Mouse (Mus musculus) c-Kit-negative CD71-positive TER-119-positive erythroid progenitor cells, embryonic 14.5 days (primary cell): ENCODE results near the gene Ssx2ip.

Experiments
- DNase-seq: peaks from one replicate; pipeline ENCODE4 v3.0.0-alpha.2; 2013; ENCODE audit warnings: low read depth, low spot score

Ssx2ip gene

GRCm38 (mm10) chr3:146404311-146405201 is at the start of gene Ssx2ip:
Gene Ssx2ip, plus strand, starts transcription at chr3:146404642.
- DNase-seq = peak; percentile 92

DNA sequence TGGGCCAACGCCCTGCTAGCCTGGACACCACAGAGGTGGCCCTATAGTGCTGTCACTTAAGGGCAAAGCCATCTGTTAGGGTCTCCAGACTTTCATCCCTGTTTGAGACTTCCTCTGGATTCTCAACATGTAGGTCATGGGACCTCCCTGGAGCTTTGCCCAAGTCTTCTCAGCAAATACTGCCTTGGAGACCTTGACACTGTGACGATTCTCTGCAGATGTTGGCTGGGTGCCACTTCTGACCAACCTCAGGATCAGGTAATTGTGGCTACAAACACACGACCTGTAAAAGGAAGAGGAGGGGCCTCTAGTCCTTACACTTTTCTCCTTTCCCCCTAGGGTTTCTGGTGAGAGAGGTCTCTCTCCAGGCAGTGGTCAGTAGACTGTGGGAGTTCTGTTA is 49.3 kb upstream of the Ssx2ip start:
- no peak for DNase-seq

- DNase-seq = no peak
Measured at GRCm38 (mm10) chr3:146365471-146365870, 39.0 kb upstream of the Ssx2ip start.

- DNase-seq = no peak
Measured at GRCm38 (mm10) chr3:146367058-146367457, 37.4 kb upstream of the Ssx2ip start.

DNA sequence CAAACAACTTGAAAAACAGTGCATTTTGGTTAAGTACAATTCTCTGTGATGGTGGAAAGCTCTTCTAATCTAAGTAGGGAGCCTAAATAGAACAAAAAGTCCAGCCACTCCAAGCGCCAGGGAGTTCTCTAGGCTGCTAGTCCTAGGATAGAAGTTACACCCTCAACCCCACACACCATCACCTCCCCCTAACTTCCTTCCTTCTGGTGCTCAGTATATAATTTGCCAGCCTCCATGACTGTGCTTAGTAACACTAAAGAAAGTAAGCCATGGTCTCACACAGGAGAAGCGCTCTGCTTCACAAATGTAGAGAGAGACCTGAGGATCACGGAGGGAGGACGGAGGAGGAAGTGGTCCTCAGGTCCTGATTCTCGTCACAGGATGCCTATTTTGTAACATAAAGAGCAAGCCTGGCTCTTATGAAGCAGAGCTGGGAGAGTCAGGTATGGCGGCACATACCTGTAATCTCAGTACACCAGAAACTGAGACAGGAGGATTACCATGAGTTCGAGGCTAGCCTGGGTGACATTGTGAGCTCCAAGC is 33.8 kb upstream of the Ssx2ip start:
- no peak for DNase-seq

GRCm38 (mm10) chr3:146371201-146371600 is 33.2 kb upstream of the Ssx2ip start:
- no peak for DNase-seq

GRCm38 (mm10) chr3:146374596-146375175 is 29.8 kb upstream of the Ssx2ip start:
- DNase-seq = no peak

GRCm38 (mm10) chr3:146375224-146375657 is 29.2 kb upstream of the Ssx2ip start:
- DNase-seq = no peak

DNA sequence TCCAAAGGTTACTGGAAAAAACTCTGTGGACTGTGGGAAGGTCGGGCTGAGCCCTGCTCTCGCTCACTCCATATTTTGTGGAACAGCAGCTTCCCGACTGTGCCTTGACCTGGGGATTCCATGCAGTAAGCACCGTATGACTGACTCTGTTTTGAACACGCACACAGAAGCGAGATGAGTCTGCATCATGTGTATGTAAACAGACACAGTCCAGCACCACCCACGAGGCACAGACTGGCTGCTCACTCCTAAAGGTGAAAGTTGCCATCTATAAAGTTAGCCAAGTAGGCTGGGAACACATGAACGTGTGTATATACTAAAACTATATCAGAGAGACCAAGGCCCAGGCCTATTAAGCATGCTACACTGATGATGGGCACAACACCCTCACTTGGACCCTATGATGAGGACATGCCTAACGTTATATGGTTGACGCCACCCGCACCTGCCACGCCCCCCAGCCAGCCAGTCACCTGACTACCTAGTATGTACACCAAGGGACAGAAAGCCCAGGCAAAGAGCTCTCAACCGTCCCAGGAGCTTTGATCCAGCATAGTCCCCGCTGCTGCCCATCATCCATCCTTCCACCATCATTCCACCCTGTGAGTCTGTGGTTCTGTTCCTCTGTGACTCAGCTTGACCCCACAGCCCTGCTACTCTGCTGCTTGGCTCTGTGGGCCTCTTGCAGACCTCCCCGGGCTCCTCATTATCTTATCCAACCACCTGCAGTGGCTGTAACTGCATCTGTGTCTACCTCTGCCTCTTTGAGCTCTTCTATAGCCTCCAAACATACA is 27.9 kb upstream of the Ssx2ip start:
- peak; percentile 58 for DNase-seq

DNA sequence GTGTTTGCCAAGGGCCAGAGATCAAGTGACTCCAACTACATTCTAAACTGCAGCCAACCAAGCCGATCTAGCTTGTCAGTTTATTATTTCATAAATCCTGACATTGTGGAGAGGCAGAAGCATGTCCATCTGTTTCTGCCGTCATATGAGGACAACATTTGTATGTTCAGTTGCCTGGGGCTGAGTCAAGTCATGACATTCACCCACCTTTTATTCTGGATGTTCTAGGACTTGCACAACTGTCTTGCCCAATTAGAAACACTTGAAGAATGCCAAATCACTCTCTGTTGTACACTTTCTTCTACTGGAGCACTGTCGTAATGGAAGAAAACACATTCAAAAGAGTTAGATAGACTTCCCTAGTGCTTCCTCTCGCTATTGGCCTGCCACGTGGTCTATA is 27.2 kb upstream of the Ssx2ip start:
- no peak for DNase-seq

DNA sequence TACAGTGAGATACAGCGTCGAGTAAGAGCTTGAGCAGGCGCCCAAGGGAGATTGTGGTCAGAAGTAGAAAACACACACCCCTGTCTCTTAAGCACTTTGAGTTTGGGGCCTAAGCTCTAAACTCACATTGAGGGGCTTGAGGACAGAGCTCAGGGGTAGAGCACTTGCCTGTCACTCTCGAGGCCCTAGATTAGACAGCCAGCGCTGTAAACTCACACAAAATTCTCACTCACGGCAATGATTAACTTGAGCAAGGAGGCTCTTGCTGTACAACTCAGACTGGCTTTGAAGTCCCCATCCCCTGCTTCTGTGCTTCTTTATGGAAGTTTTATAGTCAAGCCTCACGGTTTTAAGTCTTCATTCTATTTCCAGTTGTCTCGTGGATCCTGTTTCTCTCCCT is 25.7 kb upstream of the Ssx2ip start:
- DNase-seq = no peak

DNA sequence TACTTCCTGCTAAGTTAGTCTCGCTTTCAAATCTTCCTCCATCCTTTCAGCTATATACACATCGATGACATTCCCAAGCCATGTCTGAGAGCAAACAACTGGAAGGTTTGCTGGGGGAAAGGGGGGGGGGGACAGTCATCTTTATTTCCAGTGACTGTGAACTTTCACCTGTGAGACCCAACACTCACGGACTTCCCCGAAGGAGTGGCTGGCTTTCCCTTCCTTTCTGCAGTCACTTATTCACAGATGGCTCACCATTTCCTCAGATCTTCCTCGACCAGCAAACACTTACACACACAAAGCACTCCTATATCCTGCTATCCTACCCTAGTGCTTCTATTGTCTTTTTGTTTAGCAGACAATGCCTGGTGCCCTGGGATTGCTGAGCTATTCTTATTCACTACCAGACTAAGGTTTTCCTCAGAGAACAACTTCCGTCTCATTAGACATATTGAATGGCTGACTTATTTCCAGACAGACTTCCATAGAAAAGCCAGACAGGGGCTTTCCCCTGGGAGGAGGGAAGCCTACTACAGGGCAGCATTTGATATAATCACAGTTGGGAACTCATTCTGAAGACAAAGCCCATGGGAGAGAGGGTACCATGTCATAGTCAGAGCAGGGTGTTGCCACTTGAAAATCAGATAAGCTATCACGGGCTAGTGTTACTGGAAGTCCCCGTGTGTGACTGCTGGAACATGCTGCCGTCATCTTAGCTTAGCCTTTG is 24.5 kb upstream of the Ssx2ip start:
- no peak for DNase-seq

DNA sequence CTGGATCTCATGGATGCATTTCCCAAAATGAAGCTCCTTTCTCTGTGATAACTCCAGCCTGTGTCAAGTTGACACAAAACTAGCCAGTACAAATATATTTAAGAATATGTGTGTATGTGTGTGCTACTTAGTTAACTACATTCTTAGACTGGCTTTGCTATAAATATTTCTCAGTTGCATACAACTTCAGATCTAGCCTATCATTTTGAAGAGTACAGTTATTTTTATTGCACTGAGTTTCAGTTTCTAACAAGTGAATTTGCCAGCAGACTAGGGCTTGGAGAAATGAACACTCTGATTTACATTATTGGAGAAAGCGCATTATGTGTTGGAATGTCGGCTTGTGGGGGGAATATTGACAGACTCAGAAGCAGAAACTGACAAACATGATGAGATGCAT is 23.6 kb upstream of the Ssx2ip start:
- no peak for DNase-seq

DNA sequence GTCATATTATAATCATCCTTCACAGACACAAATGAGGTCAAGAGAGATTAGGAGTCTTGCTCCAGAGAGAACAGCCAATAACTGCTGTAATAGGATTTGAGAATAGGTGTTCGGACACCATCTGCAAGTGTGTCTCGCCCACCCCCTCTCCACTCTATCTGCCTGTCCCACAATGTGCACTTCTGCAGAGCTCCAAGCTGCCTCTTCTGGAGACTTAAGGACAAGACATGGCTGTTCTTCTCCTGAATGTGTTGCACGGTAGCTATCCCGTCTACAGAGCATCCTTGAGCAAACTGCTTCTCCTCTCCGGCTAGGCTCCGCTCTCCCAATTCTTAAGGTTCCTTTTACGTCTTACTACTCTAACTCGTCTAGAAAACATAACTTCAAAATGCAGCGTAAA is 23.0 kb upstream of the Ssx2ip start:
- no peak for DNase-seq

- no peak for DNase-seq
Measured at GRCm38 (mm10) chr3:146386800-146387199, 17.6 kb upstream of the Ssx2ip start.

GRCm38 (mm10) chr3:146392656-146393321 is 11.7 kb upstream of the Ssx2ip start:
- DNase-seq = no peak

- no peak for DNase-seq
Measured at GRCm38 (mm10) chr3:146393641-146394100, 10.8 kb upstream of the Ssx2ip start.

DNA sequence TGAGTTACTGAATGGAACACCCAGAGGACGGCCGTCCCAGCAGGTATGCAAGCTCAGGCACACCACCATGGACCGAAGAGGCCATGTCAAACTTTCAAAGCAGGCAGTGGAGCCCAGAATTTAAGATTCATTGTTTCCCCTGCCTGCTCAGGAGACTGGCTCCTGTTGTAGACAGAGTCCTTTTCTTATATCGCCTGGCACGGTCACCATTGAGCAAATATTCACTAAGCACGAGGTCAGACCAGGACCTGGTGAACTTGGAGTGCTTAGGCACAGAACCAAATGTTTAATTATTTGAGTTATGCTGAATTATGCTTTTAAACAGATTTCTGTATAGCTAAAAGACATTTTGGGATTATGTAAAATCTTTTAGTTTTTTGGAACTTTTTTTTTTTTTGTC is 8.2 kb upstream of the Ssx2ip start:
- no peak for DNase-seq

DNA sequence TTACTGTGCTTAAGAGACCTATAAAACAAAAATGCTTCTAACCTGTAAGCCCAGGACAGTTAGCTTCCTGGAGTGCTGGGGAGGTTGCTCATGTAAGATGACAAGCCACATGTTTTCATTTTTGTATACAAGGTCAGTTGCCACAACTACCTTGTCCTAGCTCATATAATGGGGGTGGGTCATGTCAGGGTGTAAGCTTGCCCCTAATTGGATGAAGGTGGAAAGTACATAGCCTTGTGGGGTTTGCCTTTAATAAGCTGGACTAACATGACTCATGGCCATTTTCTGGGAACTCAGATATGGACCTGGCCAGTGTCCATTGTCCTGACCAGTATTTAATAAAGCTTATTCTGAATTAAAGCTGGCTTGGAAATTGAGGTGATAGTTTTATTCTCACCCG is 7.5 kb upstream of the Ssx2ip start:
- no peak for DNase-seq

DNA sequence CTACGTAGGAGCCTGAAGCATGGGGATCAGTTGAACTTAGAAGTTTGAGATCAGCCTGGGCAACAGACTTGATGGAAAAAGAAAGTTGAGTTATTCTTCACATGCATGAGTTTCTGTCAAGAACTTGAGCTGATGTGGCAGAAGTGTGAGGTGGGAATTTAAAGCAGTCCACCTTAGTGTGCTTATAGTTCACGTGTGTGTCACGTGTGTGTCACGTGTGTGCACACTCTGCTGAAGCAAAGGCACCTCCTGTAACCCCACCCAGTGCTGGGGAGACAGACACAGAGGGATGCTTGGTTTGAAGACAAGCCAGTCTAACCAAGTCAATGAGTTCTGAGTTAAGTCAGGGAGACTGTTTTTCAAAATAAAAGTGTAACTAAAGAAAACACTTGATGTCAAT is 6.6 kb upstream of the Ssx2ip start:
- DNase-seq = no peak

DNA sequence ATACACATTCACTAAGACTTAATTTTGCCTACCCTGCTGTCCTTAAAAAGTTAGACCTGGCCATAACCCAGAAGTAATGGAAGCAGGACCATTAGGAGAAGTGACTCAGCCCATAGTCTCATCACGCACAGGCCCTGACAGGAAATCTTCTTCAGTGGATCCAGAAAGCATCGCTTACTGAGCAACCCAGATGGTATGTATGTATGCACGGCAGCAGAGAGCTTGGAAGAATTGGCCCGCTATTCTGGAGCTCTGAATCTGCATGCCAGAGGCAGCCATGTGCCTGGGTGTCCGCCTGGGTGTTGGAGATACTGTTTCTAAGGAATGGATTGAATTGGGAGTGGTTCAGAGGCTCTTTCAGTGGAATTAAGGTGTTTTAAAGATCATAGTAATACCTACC is 5.2 kb upstream of the Ssx2ip start:
- no peak for DNase-seq
